Mouse (Mus musculus) kidney, postnatal 10 days (tissue): ENCODE measurements at regions not wholly inside any gene's neighbourhood (a gene's known extent, or its start where the extent isn't known, plus 50 kb on each side); places are given as distances from the start of the nearest gene placed in this dataset.

ENCODE experiments used
- DNase-seq: peaks from one replicate; pipeline ENCODE4 v3.0.0; 2021; ENCODE audit warnings: mixed read lengths

DNA sequence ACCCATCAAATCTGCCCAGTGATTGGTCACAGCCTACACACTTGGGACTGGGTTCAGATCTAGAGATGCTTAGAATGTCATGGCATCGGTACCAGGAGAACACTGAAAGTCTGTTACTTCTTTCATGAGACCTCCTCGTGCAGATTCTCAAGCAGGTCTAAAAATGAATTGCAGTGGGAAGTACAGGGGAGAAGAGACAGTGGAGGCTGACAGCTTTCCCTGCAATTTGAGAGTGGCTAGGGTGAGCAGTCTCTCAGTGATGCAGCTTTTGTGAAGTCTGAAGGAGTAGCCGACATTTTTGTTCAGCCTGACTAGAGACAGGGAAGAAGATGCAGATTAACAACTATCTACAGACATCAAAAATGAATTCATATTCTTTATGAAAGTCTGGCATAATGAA lies 112.5 kb downstream of the Fam198b start:
- DNase-seq: no peak

DNA sequence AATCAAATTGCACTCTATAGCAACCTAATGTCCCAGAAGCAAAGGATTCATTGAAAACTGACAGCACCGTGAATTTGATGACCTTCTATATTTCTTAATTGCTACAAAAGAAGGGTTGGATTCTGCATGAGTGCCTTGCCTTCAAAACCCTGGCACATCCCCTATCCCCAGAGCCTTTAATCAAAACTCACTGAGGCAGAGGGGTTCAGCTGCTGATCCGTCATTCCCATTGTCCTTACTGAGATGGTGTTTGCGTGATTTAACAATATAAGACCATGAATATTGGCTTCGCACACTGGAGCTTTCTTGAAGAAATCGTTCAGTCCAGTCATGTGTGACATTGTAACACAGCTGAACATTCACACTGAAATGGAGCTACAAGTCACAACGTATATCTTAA lies 118.0 kb downstream of the Fam198b start:
- no peak for DNase-seq

DNA sequence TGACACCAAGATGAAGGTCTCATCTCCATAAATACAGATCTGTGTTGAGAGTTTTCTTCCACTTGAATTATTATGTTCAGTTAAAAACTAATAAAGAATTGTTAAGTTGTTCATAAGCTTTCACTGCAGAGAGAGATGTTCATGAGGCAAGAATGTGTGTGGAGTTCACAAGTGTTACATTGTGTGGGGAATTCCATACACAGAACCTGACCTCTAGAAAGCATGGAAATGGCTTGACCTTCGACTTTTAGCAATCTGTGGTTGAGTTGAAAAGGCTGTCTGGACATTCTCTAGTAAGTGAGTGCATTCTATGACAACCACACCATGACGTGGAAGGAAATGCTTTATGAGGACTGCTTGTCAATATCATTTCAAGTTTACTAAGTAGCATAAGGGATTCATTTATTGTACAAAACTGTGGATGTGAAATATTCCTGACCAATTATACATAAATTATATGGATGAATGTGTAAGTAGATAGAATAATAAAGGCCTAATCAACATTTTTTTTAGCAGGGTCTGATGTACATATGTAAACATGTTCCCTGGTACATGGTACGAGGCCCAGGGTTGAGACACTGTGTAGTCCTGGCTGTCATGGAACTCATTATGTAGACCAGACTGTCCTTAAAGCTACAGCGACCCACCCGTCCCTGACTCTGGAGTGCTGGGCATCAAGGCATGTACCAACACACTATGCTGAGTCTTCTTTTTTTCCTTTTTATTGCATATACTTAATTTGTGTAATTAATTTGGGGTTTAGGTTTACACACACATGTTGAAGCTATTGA lies 119.2 kb downstream of the Fam198b start:
- DNase-seq: no peak

DNA sequence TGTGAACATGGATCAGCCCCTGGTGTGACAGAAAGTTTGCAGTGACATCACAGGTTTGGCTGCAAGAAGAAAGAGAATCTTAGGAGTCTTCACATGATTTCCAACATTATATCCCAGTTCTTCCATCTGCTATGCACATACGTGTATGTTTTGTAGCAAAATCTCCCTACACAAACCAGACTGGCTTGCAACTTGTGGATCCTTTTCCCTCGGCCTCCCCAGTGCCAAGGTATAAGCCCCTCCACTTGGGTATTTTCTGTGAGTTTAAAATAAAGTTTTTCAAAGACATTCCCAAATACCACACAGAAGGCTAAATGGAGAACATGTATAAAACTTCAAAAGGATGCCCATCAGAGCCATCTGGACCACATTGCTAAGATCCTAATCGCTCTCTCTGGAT lies 120.2 kb downstream of the Fam198b start:
- DNase-seq: no peak

DNA sequence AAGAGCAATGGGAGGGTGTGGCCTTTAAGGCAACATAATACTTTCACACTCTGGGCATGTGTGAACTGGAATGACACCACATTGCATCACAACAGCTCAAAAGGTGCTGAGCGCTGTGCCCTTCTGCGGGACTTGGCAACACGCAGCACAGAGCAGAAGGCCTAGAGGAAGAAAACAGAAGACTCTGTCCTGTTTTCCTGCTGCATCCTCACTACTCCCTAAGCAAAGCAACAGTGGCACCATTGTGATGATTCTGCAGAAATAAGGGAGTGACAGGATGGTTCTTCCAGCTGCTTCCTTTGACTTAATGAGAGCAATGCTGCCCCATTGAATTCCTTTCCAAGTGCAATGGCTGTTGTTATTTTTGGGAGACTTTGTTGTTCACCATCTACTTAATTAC lies 120.6 kb downstream of the Fam198b start:
- peak; percentile 26 for DNase-seq

DNA sequence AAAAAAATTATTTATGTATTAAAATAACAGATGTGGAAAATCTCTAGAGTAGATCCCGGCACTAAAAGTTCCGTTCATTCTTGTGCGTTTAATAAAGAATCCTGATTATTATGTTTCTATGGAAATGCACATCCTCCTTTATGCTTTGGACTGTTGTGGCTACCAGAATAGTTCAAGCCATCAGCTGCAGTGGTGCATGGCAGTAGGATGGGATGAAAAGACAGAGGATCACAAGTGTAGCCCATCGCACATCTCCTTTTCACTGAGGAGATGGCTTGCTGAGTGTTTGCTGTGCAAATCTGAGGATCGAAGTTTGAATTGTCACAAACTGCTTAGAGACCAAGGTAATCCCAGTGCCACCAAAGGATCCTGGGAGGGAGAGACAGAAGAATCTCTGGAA lies 121.0 kb downstream of the Fam198b start:
- DNase-seq: no peak

DNA sequence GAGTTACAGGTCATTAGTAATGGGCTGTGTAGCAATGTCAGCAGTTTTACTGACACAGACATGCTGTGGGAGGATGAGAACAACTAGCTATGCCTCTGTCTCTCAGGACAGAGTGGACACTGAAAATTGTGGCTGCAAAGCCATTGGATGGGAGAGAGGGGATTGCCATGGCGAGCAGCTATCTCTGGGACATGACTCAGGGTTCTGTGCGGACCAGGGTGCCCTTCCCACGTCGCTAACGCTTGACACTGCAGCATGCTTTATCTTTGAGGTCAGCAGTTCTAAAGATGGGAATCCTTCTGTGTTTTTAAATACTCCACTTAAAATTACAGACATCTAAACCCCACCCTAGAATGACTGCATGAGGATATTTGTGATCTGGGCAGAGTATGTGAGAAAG lies 121.9 kb downstream of the Fam198b start:
- no peak for DNase-seq

DNA sequence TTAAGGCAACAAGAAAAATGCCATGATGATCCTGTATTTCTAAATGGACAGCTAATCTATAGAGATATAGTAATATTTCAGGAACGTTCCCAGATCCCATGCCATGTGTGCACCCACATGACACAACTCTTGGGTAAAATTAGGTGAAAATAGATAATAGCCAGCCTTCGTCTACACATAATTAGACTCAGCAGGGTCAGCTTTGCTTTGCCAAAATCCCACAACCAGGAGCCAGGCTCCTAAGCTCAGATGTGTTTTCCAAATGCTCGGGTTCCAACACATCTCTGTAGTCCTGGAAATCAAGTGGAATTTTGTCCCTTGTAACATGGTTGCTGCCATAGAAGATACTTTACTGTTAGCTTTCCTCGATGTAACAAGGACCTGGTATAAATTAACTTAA lies 122.7 kb downstream of the Fam198b start:
- no peak for DNase-seq

DNA sequence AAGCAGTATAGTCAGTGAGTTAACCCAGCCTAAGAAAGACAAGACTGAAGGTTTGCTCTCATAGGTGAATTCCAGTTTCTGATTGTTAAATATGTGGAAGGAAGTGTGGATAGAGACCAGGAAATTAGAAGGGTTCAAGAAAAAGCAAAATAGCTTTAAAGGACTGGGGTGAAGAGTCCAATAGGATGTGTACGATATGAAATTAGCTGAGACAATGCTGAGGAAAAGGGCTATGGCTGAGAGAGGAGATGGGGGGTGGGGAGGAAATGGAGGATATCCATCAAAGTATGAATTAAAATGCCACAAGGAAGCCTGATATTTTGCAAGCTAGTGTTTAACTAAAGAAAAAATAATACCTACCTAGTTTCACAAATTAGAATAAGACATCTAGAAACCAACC lies 124.9 kb downstream of the Fam198b start:
- no peak for DNase-seq

DNA sequence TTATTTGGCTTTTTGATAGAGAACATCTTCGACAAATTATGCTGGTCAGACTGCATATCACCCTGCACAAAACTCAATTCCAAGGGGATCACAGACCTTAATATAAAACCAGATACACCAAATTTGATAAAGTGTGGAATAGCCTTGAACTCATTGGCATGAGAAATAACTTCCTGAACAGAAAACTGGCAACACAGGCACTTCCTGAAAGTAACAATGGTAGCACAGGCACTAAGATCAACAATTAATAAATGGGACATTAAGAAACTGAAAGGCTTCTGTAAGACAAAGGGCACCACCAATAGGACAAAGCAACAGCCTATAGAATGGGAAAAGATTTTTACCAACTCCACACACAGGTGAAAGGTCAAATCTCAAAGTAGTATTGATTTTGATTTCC lies 141.5 kb downstream of the Fam198b start:
- DNase-seq: no peak

DNA sequence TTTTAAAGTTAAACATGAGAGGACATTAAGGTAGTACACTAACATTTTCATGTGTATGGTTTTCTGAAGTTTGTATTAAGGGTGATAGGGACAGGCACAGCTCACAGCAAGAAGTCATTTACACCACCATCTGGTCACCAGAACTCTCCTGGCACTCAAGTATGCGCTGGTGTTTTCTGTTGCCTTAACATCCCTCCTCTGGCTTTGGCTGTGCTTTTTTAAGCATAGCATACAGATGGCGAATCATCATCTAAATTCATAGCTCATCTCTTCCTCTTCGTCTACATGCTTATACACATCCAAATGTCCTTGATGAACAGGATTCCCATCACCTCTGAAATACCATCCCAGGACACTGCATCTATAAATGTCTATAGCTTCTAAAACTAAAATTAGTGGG lies 148.7 kb downstream of the Fam198b start:
- no peak for DNase-seq

DNA sequence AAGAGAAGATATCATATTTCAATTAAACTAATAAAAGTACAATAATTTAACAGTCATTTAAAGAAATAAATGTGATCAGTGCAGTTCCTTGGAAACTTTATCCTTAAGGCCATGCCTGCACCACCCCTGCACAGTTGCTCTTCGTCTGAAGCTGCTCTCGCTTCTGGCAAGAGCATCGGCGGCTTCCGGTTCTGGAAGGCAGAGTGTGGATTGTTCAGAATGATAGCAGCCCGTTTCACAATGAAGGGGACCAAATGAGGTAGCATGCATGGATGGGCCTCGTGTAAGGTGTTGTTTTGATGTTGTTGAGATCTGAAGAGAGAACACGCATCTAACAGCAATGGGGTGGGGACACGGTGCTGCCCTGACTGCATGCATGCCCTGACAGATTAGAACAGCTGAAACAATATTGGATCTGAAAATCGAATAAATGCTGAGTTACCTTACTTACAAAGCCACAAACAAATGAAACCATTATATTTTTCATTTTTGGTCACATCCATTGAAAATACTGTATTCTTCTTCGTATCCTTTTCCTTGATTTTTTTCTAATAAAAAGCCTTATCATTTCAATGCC lies 154.3 kb downstream of the Fam198b start:
- DNase-seq: peak; percentile 23

DNA sequence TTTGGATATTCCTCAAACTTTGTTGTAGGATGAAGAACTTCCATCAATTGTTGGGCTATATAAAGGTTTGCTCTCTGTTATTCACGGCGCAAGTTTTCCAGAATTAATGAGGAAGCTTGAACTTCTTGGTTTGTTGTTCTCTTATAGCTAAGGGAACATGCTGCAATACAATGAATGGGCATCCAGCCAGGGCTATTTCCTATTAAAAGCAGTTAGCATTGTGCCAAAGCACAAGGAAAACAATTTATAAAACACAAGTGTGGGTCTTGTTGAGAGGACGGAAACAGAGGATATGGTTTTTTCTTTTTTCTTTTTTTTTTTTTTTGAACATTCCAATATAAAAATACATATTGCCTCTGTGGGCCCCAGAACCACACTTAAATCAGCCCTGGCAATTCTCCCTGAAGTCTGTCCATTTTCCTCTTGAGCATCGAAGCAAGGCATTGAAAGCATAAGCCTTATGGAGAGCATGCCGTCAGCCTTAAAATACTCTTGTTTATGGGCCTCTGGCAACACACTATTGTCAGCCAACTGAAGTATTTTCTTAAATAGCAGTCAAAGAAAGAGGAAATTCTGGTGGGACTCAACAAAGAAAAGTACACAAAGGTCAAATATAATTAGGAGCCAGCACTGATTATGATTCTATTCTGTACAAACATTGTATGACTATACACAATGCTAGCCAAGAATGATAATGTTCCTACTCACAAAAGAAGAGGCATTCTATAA lies 158.6 kb downstream of the Fam198b start:
- peak; percentile 78 for DNase-seq

DNA sequence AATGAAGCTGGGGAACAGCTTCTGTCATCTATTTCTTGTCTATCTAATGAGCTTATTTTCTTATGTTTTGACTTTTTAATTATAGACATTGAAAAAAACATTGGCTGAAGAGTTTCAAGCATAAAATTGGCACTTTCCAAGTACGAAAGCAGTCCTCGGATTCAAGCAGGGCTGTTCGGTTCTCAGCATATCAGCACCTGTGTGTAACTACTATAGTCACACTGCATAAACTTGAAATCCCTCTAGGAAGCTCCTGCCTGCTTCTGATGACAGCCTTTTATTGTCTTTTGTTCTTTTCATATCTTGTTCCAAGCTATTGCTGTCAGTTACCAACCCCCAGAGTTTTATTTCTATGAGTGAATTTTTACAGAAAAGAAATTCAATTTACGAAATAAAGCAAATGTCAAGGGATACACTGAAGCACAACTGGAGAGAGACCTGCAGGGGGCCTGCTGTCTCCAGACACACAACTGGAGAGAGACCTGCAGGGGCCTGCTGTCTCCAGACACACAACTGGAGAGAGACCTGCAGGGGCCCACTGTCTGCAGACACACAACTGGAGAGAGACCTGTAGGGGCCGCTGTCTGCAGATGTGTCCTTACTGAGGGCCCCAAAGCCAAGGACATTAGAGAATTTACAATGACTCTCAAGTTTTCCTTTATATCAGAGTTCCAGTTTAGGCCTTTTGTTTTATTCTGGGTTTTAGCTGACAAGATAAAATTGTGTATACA lies 165.3 kb downstream of the Fam198b start:
- DNase-seq: no peak

DNA sequence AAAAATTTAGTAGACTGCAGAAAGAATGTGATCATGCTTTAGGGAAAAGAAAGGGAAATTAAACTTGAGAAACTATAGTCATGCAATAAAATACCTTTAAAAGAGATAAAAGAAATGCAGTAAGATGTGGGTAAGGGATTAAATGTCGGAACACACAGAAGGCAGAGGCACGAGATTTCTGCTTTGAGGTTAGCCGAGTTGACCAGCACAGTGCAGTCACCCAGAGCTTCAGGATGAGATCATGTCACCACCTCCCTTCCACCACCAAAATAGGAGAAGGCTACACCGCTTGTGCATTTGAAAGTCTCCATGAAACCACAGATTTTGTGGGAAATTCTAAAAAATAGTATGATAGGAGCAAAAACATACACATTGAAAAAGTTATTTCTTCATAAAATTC lies 166.6 kb downstream of the Fam198b start:
- no peak for DNase-seq

DNA sequence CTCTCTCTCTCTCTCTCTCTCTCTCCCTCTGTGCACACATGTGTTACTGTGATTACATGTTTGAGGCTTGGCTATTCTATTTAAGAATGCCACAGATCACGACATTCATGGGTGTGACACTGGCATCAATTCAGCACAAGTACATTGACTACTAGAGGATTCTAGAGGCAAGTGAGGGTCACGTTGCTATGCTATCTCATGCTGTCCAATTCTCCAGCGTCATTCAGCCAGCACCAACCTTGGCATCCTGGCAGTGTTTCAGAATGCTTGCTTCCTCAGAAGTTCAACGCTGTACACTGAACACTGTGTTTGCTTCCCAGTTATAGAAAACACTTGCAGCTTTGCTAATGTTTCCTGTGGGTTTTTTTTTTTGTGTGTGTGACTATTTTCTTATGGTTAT lies 167.6 kb downstream of the Fam198b start:
- peak; percentile 11 for DNase-seq

DNA sequence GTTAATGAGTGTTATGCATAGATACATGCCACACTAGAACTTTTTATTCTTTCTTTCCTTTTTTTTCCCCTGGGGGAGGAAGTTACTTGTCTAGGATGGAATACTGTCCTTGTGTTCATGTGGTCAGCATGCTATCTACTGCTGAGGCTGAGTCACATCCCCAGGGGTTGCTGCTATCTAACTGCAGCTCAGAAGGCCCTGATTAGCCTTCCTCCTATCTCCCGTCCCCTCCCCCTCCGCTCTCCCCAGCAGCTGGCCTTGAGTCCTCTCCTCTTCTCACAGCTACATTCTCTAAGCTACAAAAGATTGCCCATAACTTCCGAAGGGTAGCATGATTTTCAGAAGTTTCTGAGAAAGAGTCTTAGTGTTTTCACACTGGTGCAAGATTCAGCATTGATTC lies 168.5 kb downstream of the Fam198b start:
- DNase-seq: peak; percentile 45

DNA sequence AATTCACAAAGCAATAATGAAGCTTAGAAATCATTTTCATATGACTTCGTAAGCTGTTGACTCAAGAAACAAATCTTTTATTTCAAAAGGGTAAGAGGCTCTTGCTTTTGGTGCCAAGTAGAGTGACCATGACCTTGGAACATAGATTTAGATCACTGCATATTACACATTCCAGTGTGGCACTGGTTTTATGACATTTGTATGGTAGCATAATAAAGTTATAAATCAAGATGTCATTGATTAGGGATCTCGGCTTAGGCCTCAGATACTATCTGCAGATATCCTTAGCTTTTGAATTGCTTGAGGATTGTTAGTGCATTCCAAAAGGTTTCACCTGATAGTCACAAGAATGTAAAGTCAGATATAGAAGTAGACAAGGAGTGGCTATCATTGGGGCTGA lies 169.1 kb downstream of the Fam198b start:
- DNase-seq: no peak

DNA sequence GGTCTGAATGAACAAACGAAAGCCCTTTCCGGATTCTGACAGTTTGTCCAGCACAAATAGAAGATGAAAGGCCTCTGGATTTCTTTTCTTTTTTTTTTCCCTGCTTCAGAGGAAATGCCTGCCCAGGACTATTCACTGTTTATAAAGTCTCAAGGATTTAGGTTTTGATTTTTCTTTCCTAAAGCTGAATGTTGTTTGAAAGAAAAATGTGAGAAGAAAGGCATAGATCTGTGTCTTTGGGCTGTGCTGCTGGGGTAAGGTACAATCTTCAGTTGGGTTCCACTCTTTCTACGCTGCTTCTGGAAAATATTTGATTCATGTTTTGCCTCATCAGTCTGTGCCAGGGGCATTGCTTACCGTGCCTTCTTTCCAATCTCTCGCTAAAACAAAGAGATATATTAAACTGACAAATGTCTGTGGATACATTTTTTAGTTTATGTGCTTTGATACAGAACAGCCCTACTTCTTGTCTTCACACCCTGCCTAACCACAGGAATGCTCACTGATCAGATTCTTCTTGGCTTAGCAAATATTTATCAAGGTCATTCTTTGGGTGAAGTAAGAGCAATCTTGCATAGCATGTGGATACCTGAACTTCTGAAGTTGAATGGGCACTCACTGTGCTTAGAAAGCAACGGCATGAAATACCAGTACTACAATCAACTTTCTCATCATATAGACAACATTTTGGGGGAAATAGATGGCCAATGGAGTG lies 172.5 kb downstream of the Fam198b start:
- no peak for DNase-seq

DNA sequence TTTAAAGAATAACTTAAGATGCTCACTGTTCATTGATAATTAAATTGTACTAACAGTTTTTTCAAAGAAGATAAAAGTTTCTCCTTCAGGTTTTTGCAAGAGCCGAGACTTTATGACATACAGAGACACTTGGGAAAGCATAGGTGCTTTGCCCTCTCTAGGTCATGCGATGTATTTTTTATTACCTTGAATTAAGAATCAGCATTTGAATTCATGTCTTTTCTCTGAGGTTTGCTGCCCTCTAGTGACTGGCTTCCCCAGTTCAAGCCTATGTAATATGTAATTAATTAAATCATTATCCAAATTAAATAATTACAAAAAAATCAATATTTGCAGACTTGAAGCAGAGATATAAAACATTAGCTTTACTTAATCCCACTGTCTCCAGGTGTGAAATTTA lies 174.4 kb downstream of the Fam198b start:
- DNase-seq: peak; percentile 81

DNA sequence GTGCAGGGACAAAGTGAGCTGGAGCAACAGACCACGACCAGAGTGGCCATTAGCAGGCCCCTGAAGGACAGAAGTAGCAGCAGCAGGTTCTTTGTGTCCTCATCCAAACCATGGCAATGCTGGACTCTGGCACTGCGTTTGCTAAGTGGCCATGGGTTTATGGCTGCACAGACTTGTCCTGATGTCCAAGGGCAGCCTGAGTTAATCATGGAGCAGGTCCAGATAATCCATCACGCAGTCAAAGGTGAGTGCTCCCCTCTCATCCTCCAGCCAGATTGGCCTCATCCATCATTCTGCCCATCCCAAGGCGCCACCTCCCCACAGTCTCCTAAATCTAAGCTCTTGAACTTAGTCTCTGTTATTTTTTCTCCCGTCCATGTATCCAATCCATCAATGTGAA lies 186.4 kb downstream of the Fam198b start:
- no peak for DNase-seq

DNA sequence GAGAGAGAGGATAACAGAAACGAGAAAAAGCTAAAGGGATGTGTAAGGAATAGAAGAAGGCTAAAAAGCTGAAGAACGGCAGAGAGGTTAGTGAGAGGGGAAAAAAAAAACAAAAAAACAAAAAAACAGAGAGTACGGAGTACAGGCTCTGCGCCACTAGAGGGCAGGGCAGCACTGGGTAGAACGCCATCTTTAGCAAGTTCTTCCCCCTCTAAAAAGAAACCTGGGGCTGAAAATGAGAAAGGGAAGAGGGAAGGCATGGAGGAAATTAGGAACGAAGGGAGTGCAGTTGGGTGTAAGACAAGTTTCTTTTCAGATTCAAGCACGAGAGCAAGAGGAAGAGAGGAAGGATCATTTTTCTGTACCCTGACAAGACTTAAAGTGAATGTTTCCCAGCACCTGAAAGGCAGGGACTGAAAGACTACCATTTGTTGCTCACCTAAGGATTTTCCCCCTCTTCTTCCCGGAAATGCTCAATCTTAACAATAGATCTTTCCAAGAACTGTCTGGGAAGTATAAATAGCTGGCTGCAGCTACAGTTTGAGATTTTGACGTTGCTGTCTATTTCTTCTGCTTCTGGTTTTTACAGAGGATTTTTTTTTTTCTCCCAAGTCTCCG lies 195.6 kb downstream of the Fam198b start:
- peak; percentile 89 for DNase-seq
